Mouse (Mus musculus) cerebellum, postnatal 25 days (tissue): ENCODE data around the gene Xylt1.

Experiments
- DNase-seq, 2 experiments: peaks; one replicate each; pipeline ENCODE4 v3.0.0; 2021; ENCODE audit warnings: mixed read lengths in 2 of 2

The Xylt1 gene

GRCm38 (mm10) chr7:117484589-117484988, 103.8 kb downstream of the Xylt1 start:
- no peak for DNase-seq

DNA sequence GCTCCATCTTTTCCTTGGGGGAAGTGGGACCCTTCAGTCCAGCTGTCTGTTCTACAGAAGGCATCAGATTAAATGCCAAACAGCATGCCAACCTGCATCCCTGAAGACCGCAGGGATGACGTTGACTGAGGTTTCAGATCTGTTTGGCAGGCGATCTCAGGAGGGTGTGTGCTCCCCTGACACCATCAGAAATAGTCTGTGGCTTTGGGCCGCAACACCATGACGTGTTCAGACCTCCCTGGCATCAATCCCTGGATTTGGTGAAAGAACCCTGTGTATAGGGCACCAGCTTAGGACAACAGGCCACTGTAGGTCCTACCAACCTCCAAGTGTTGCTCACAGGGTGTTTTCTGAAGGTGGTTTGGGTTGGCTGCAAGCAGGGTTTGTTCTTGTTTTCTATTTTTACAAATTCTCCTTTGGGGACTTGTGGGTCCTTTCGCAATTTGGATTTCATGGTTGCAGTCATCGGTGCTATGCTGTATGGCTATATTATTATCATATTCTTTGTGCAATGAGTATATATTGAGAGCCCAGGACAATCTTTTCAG, 104.3 kb downstream of the Xylt1 start:
- no peak for DNase-seq

- DNase-seq = no peak
Observed at GRCm38 (mm10) chr7:117486425-117487172, 105.8 kb downstream of the Xylt1 start.

- DNase-seq = no peak
Observed at GRCm38 (mm10) chr7:117487173-117487490, 106.4 kb downstream of the Xylt1 start.

DNA sequence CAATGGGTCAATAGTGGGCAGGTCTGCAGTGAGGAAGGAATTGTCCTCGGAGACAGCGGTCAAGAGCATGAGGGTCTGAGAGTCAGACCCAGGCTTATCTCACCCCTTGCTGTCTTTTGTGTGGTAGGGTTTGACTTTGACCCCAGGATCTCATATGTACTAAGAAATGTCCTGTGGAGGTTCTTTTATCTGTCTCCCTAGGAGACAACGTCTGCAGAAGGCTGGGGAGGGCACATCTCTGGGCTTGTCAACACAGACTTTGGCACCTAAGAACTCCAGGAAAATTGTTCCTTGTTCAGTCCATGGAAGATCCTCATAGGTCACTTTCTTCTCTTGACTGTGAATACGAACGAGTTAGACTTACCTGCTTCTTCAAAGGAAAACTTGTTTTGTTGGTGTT, 109.2 kb downstream of the Xylt1 start:
- no peak for DNase-seq

DNA sequence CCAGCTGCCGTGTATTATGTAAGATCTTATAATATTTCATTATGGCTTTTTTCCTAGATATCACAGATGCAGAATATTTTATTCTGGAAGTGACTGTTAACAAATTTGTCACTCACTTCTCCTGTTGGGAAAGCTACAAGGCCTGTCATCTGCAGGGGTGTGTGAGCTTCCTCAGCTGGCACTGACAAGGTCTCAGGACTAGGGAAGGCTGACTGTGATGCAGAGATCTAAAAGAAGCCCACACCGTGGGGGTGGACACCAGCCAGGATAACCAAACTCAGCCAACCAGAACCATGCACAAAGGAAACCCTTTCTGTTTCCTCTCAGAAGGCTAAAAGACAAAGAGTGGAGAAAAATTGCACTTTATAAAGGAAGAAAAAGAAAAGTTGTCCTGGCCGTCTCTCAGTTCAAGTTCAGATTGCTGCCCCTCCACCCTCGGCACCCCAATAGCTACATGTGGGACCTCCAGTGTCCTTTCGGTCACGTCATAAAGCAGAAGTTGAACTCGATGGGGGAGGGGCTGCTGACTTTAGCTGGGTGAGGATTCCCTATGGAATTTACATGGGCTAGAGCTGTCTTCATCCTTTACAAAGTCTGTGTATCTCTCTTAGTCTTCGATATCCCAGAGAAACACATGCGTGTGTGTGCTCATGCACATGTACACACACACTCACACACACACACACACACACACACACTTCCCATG, 109.9 kb downstream of the Xylt1 start:
- DNase-seq = no peak

GRCm38 (mm10) chr7:117491495-117491894, 110.7 kb downstream of the Xylt1 start:
- no peak for DNase-seq

DNA sequence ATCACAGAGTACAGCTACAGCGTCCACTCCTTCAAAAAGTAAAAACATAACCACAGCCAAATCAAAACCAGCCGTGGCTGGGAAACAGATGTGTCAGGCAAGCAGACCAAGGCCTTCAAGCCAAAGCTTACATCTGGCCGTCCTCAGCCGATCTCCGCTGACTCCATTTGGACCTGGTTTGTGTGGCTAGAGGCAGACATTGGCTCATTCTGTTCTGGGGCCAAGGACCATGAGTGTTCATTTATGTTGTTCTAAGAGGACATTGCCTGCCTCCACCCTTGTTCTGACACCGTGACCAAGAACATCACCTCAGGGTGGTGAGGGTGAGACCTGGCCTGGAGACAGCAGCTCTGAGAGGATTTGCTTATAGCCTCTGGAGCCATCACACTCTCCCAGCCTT, 113.4 kb downstream of the Xylt1 start:
- DNase-seq = no peak

GRCm38 (mm10) chr7:117494618-117495310, 114.0 kb downstream of the Xylt1 start:
- peak in 1 of 2 experiments; percentile 5 for DNase-seq

- DNase-seq = no peak
Observed at GRCm38 (mm10) chr7:117495751-117496150, 115.0 kb downstream of the Xylt1 start.

GRCm38 (mm10) chr7:117498173-117498572, 117.4 kb downstream of the Xylt1 start:
- DNase-seq = no peak

GRCm38 (mm10) chr7:117501355-117502181, 120.8 kb downstream of the Xylt1 start:
- no peak for DNase-seq

GRCm38 (mm10) chr7:117502415-117502814, 121.6 kb downstream of the Xylt1 start:
- DNase-seq = no peak

DNA sequence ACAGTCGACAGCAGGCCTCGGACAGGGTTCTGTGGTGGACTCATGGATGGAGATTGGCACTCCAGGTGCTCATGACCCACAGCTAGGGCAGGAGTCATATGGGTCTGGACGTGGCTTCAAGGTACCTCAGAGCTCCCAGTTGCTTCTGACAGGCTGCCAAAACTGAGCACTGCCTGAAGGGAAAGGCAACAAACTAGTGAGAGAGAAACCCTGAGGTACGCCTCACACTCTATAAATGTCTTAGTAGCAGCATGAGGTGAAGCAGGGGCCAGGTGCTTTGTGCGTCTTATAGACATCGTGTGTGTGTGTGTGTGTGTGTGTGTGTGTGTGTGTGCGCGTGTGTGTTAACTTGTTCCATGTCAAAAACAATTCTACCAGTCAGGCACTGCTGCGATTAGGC, 122.9 kb downstream of the Xylt1 start:
- peak in 1 of 2 experiments; percentile 6 for DNase-seq

DNA sequence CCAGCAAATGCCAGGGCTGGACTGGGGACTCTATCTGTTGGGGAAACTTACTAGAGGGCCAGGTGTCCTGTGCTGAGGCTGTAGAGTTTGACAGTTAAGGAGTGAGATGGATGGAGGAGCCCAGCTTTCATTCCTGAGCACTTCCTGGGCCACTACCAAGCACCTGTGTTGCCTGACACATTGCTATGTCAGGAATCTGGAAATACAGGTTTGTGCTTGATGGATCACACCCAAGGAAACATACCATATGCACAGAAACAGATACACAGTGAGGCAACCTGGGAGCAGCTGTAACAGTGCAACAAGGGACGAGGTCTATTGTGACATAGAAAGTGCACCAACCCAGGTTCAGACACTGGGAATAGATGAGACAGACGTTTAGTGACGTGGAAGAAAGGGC, 125.0 kb downstream of the Xylt1 start:
- DNase-seq = no peak

DNA sequence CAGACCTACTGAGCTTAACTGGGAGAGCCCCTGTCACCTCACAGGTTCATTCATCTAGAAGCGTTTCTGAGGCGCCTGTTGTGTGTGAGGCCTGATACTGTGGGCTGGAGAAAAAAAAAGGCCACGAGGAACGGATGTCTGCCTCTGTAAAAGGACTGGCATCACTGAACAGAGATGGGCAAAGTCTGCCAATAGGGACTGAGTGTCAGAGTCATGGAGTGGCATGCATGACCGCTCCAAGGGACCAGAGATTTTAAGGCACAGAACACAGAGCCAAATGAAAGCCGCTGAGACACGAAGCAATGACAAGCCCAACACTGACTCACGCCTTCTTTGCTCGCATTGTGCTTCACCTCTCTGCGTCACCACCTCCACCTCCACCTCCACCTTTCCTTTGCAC, 126.6 kb downstream of the Xylt1 start:
- no peak for DNase-seq

DNA sequence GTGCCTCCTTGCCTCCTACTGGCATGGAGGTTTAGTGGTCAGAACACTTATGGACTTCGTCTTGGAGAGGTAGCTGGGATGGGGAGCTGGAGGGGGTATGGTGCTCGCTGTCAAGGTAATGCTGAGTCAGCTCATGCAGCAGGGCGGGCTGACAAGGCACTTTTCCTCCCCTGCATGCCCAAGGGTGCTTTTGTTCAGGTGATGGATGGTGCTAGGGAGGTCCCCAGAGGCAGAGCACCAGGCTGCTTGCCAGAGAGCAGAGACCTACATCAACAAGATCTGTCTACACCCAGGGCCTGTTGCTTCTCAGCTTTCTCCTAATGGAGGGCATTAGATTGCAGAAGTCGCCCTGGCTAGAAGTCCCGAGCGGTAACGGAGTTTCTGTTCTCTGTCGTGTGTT, 127.3 kb downstream of the Xylt1 start:
- no peak for DNase-seq

- peak in 1 of 2 experiments; percentile 26 for DNase-seq
Observed at GRCm38 (mm10) chr7:117510113-117510512, 129.3 kb downstream of the Xylt1 start.

- no peak for DNase-seq
Observed at GRCm38 (mm10) chr7:117512301-117512700, 131.5 kb downstream of the Xylt1 start.

- DNase-seq = no peak
Observed at GRCm38 (mm10) chr7:117515794-117516193, 135.0 kb downstream of the Xylt1 start.

DNA sequence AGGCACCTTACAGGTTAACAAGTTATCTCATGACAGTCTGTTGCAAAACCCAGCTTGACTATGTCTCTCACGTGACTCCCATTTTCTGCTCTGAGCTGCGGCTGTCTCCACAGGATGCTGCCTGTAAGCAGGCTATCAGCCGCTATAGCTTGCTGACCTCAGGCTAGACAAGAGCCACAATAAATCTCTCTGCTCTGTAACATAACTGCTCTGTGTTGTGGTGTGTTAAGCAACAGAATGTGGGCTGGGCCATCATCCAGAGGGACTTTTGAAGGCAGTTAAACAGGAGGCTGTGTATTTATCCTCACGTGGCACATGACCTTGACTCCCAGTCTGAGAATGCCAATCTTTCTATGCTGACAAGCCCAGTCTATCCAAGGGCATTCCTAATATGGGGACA, 136.1 kb downstream of the Xylt1 start:
- DNase-seq = no peak

DNA sequence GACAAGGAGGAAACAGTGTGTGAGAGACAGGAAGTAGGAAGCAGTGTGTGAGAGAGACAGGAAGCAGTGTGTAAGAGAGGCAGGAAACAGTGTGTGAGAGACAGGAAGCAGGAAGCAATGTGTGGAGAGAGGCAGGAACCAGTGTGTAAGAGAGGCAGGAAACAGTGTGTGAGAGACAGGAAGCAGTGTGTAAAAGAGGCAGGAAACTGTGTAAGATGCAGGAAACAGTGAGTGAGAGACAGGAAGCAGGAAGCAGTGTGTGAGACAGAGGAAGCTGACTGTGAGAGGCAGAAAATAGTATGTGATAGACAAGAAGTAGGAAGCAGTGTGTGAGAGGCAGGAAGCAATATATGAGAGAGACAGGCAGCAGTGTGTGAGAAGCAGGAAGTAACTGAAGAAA, 140.6 kb downstream of the Xylt1 start:
- no peak for DNase-seq
